Comparison of ENCODE assay signal across 23 mouse cellular contexts in genomic region chr5:110783150-110783549, GRCm38 (mm10).
"Had no signal": no experiment of that assay in that cellular context is flagged by ENCODE, and none has a peak within 500 bp of the region (broad histone marks: within the 10 kb centered on the region; RNA-seq: fewer than 3 reads in every experiment).

No protein-coding gene starts in this region.

- H3K9me3 ChIP-seq: limb, embryonic 12.5 days; limb, embryonic 15.5 days; lung, embryonic 15.5 days; neural tube, embryonic 12.5 days; neural tube, embryonic 15.5 days; stomach, embryonic 15.5 days had no signal

- ATAC-seq: intestine, embryonic 16.5 days had no signal

- H3K9ac ChIP-seq: limb, embryonic 12.5 days; limb, embryonic 15.5 days; lung, embryonic 15.5 days; neural tube, embryonic 12.5 days; neural tube, embryonic 15.5 days; stomach, embryonic 15.5 days had no signal

- H3K27ac ChIP-seq: limb, embryonic 12.5 days; limb, embryonic 15.5 days; lung, embryonic 15.5 days; neural tube, embryonic 12.5 days; neural tube, embryonic 15.5 days; stomach, embryonic 15.5 days had no signal

- H3K27me3 ChIP-seq: limb, embryonic 12.5 days; limb, embryonic 15.5 days; lung, embryonic 15.5 days; neural tube, embryonic 12.5 days; neural tube, embryonic 15.5 days; stomach, embryonic 15.5 days had no signal

- H3K4me3 ChIP-seq: limb, embryonic 12.5 days; limb, embryonic 15.5 days; lung, embryonic 15.5 days; neural tube, embryonic 12.5 days; neural tube, embryonic 15.5 days; stomach, embryonic 15.5 days had no signal

- H3K4me2 ChIP-seq: limb, embryonic 12.5 days; limb, embryonic 15.5 days; lung, embryonic 15.5 days; midbrain, embryonic 11.5 days; neural tube, embryonic 12.5 days; neural tube, embryonic 15.5 days; stomach, embryonic 15.5 days had no signal

- DNase-seq: kidney, adult 18-20 months; kidney, adult 9 months; kidney, postnatal 14 days; kidney, postnatal 4 days; left cerebral cortex, postnatal 4 days; lung, adult 18-20 months; lung, postnatal 10 days; lung, postnatal 36 days; midbrain, embryonic 14.5 days; retina, postnatal 1 day; right cerebral cortex, postnatal 25 days; spleen, adult 18-20 months; thymus, adult 2 months; thymus, postnatal 14 days; thymus, postnatal 4 days had no signal
